Mouse (Mus musculus) spleen, adult 2 months (tissue): ENCODE data around the gene Fam172a. TPM values are rescaled to one million over a fixed set of nuclear protein-coding genes. Genes with fewer than 3 reads are reported as not detected.

Source experiments
- DNase-seq, 2 experiments: peaks; one replicate each; pipeline versions ENCODE4 v3.0.0 to v3.0.0-alpha.2; 2012 to 2021; ENCODE audit warnings: low spot score in 2 of 2, low read depth in 1 of 2
- H3K27ac ChIP-seq: fragments of 200-500 bp; 2 replicates; pipeline ENCODE4 v1.5.1; 2012; ENCODE audit warnings: low read length, inconsistent platforms; ENCODE audit not compliant: insufficient read depth
- H3K27me3 ChIP-seq: fragments of 200-500 bp; 2 replicates; pipeline ENCODE4 v1.6.1; 2012; ENCODE audit warnings: mild to moderate bottlenecking, moderate library complexity, low read length, inconsistent platforms; ENCODE audit not compliant: control insufficient read depth, insufficient read depth
- H3K36me3 ChIP-seq: fragments of 200-500 bp; 2 replicates; pipeline ENCODE4 v1.6.1; 2012; ENCODE audit warnings: mild to moderate bottlenecking, low read length, inconsistent platforms; ENCODE audit not compliant: control insufficient read depth, insufficient read depth
- H3K4me1 ChIP-seq: fragments of 200-500 bp; 2 replicates; pipeline ENCODE4 v1.6.1; 2011; ENCODE audit warnings: inconsistent platforms; ENCODE audit not compliant: control insufficient read depth, insufficient read depth, insufficient read length
- H3K4me3 ChIP-seq: fragments of 200-500 bp; 2 replicates; pipeline ENCODE4 v1.5.1; 2011; ENCODE audit warnings: mild to moderate bottlenecking, inconsistent platforms; ENCODE audit not compliant: insufficient read depth, insufficient read length; ENCODE audit errors: extremely low read depth
- CTCF ChIP-seq: fragments of 200-500 bp; IDR thresholded peaks from 2 replicates; pipeline ENCODE4 v1.5.1; 2011; ENCODE audit warnings: mild to moderate bottlenecking, inconsistent platforms; ENCODE audit not compliant: insufficient read depth, insufficient read length, insufficient replicate concordance; ENCODE audit errors: extremely low read depth
- POLR2A ChIP-seq: fragments of 200-500 bp; IDR thresholded peaks from 2 replicates; pipeline ENCODE4 v1.6.1; 2011; ENCODE audit warnings: low read depth, low read length, inconsistent platforms
- WGBS: fragments of 180-500 bp; shearing (Covaris S2); methylation state at CpG from one replicate; pipeline ENCODE4 v1.1.7; 2018; 5-methylcytosine and 5-hydroxymethylcytosine counted together
- polyA plus RNA-seq: library from polyadenylated mRNA; depleted of rRNA; stranded (reverse); fragments of >200 nt; gene quantifications from 2 replicates; pipeline ENCODE4 v1.2.3, GENCODE M21; 2012

The Fam172a gene
- polyA plus RNA-seq, 1 experiment: 7.1 TPM

- TF ChIP-seq CTCF: no peak
- no peak for TF ChIP-seq POLR2A
- 84% methylated on average over 3 of the region's 3 CpGs for WGBS
Measured at GRCm38 (mm10) chr13:78099746-78100530, 398.1 kb downstream of the Fam172a start.

GRCm38 (mm10) chr13:78100664-78101063 is 398.8 kb downstream of the Fam172a start:
- H3K27ac ChIP-seq: no peak overlapping the region
- H3K27me3 ChIP-seq: no peaks in the 10 kb centered on the region
- no peak overlapping the region for H3K4me3 ChIP-seq
- no peak for TF ChIP-seq POLR2A
- TF ChIP-seq CTCF: no peak
- WGBS: 95% methylated on average over 3 of the region's 3 CpGs
- DNase-seq: no peak
- no peaks in the 10 kb centered on the region for H3K4me1 ChIP-seq
- no peaks in the 10 kb centered on the region for H3K36me3 ChIP-seq

More at GRCm38 (mm10) chr13:78099746-78100530, 398.1 kb downstream of the Fam172a start:
- DNase-seq: no peak
- no peaks in the 10 kb centered on the region for H3K4me1 ChIP-seq
- H3K27me3 ChIP-seq: no peaks in the 10 kb centered on the region
- H3K27ac ChIP-seq: no peak overlapping the region
- no peak overlapping the region for H3K4me3 ChIP-seq
- no peaks in the 10 kb centered on the region for H3K36me3 ChIP-seq

GRCm38 (mm10) chr13:78102337-78102736 is 400.5 kb downstream of the Fam172a start:
- WGBS: 61% methylated on average over 2 of the region's 2 CpGs

GRCm38 (mm10) chr13:78104851-78105250 is 403.0 kb downstream of the Fam172a start:
- no peaks in the 10 kb centered on the region for H3K4me1 ChIP-seq
- TF ChIP-seq POLR2A (no peak), CTCF (no peak)
- H3K4me3 ChIP-seq: no peak overlapping the region
- no peak overlapping the region for H3K27ac ChIP-seq
- no peak for DNase-seq
- WGBS: 93% methylated on average over 3 of the region's 3 CpGs
- H3K36me3 ChIP-seq: no peaks in the 10 kb centered on the region
- no peaks in the 10 kb centered on the region for H3K27me3 ChIP-seq

More at GRCm38 (mm10) chr13:78102337-78102736, 400.5 kb downstream of the Fam172a start:
- H3K36me3 ChIP-seq: no peaks in the 10 kb centered on the region
- no peak for DNase-seq
- no peak overlapping the region for H3K27ac ChIP-seq
- H3K4me1 ChIP-seq: no peaks in the 10 kb centered on the region
- no peaks in the 10 kb centered on the region for H3K27me3 ChIP-seq
- no peak overlapping the region for H3K4me3 ChIP-seq
- no peak for TF ChIP-seq CTCF
- TF ChIP-seq POLR2A: no peak

- Histone ChIP-seq H3K4me1 (no peaks in the 10 kb centered on the region), H3K27ac (no peak overlapping the region), H3K36me3 (peaks cover 1% of the 10 kb centered on the region; the same call in 1 of the 2 replicates), H3K27me3 (no peaks in the 10 kb centered on the region), H3K4me3 (no peak overlapping the region)
- no peak for DNase-seq
- 90% methylated on average over 4 of the region's 4 CpGs for WGBS
- TF ChIP-seq CTCF (no peak), POLR2A (no peak)
Measured at GRCm38 (mm10) chr13:78110648-78111047, 408.8 kb downstream of the Fam172a start.

- H3K4me3 ChIP-seq: no peak overlapping the region
- H3K4me1 ChIP-seq: no peaks in the 10 kb centered on the region
- DNase-seq: no peak
- peaks cover 1% of the 10 kb centered on the region; the same call in 1 of the 2 replicates for H3K36me3 ChIP-seq
- 95% methylated on average over 4 of the region's 4 CpGs for WGBS
- H3K27me3 ChIP-seq: no peaks in the 10 kb centered on the region
- TF ChIP-seq CTCF (no peak), POLR2A (no peak)
- no peak overlapping the region for H3K27ac ChIP-seq
Measured at GRCm38 (mm10) chr13:78113978-78114377, 412.1 kb downstream of the Fam172a start.

GRCm38 (mm10) chr13:78118715-78119114 is 416.9 kb downstream of the Fam172a start:
- no peaks in the 10 kb centered on the region for H3K27me3 ChIP-seq
- H3K36me3 ChIP-seq: no peaks in the 10 kb centered on the region
- H3K27ac ChIP-seq: no peak overlapping the region
- no peak overlapping the region for H3K4me3 ChIP-seq
- no peak for DNase-seq
- no peaks in the 10 kb centered on the region for H3K4me1 ChIP-seq
- TF ChIP-seq POLR2A: no peak
- no peak for TF ChIP-seq CTCF
- WGBS: 82% methylated on average over 1 of the region's 1 CpGs
